Mouse (Mus musculus): ENCODE results near the gene 4930572O03Rik. TPM values are rescaled to one million over a fixed set of nuclear protein-coding genes. Genes with fewer than 3 reads are reported as not detected.

Gene 4930572O03Rik
- polyA plus RNA-seq (2017; shearing (Covaris generic)) = not detected

GRCm38 (mm10) chr5:15656959-15657358 lies at the start of gene 4930572O03Rik:
TSS of gene 4930572O03Rik (minus strand) at chr5:15657059.

GRCm38 (mm10) chr5:15618764-15619163 lies 38.1 kb downstream of the 4930572O03Rik start, which contains the start of gene Speer4d:
TSS of gene Speer4d (plus strand) at chr5:15619064.

Other genes starting within 250 kb of the 4930572O03Rik start
- not detected for gene Gm21149, start 180.5 kb downstream of the 4930572O03Rik start, polyA plus RNA-seq (2017; shearing (Covaris generic))
- not detected for gene Gm21190, start 127.8 kb downstream of the 4930572O03Rik start, polyA plus RNA-seq (2017; shearing (Covaris generic))
- not detected for gene Gm21083, start 79.7 kb downstream of the 4930572O03Rik start, polyA plus RNA-seq (2017; shearing (Covaris generic))
- gene Speer4d, start 38.0 kb downstream of the 4930572O03Rik start, polyA plus RNA-seq (2017; shearing (Covaris generic)) = not detected
- not detected for gene Speer4c, start 57.2 kb upstream of the 4930572O03Rik start, polyA plus RNA-seq (2017; shearing (Covaris generic))